Mouse (Mus musculus) adrenal gland, adult (tissue): Measurements from ENCODE around the gene Snrpf.

Experiments used
- DNase-seq, 2 experiments: peaks; one replicate each; pipeline ENCODE4 v3.0.0; 2022 to 2023; ENCODE audit warnings: low spot score in 1 of 2; ENCODE audit not compliant: inconsistent age in 2 of 2

Gene Snrpf

GRCm38 (mm10) chr10:93538287-93538686 is 51.2 kb downstream of the Snrpf start:
- DNase-seq: no peak
